Mouse (Mus musculus) stomach, embryonic 14.5 days (tissue): ENCODE results near the gene Plin3. TPM values are rescaled to one million over a fixed set of nuclear protein-coding genes. Genes with fewer than 3 reads are reported as not detected.
A peak's percentile ranks its signal among the peaks of the same experiment; 100 is the strongest.

Experiments used
- ATAC-seq: fragments of 200-750 bp; cut with Nextera tagmentation; 2 replicates; pipeline ENCODE4 v1.8.0; 2017; ENCODE audit warnings: low read depth, moderate TSS enrichment; ENCODE audit not compliant: insufficient number of reproducible peaks, insufficient read depth, low FRiP score
- H3K27ac ChIP-seq: fragments of 300-500 bp; sonication (generic); 2 replicates; pipeline ENCODE4 v1.5.1; 2014; ENCODE audit warnings: mild to moderate bottlenecking, low read length, moderate library complexity, mixed read lengths
- H3K27me3 ChIP-seq: fragments of 300-500 bp; sonication (generic); 2 replicates; pipeline ENCODE4 v1.6.1; 2014; ENCODE audit warnings: low read length, control low read depth, mixed read lengths; ENCODE audit not compliant: control insufficient read depth, insufficient read depth
- H3K36me3 ChIP-seq: fragments of 300-500 bp; sonication (generic); 2 replicates; pipeline ENCODE4 v1.6.1; 2014; ENCODE audit warnings: mild to moderate bottlenecking, control low read depth, low read length, moderate library complexity, mixed read lengths; ENCODE audit not compliant: control insufficient read depth, insufficient read depth
- H3K4me1 ChIP-seq: fragments of 300-500 bp; sonication (generic); 2 replicates; pipeline ENCODE4 v1.6.1; 2014; ENCODE audit warnings: low read length, control low read depth, mixed read lengths; ENCODE audit not compliant: control insufficient read depth, insufficient read depth
- H3K4me2 ChIP-seq: fragments of 300-500 bp; sonication (generic); replicated peaks from 2 replicates; pipeline ENCODE4 v1.6.1; 2014; ENCODE audit warnings: low read depth, low read length, control low read depth
- H3K4me3 ChIP-seq: fragments of 300-500 bp; sonication (generic); 2 replicates; pipeline ENCODE4 v1.5.1; 2014; ENCODE audit warnings: low read depth, low read length, control low read depth
- H3K9ac ChIP-seq: fragments of 300-500 bp; sonication (generic); replicated peaks from 2 replicates; pipeline ENCODE4 v1.6.1; 2014; ENCODE audit warnings: low read depth, mild to moderate bottlenecking, control low read depth, low read length, moderate library complexity, mixed read lengths
- H3K9me3 ChIP-seq: fragments of 300-500 bp; sonication (generic); 2 replicates; pipeline ENCODE4 v1.6.1; 2016; ENCODE audit warnings: low read depth, low read length, control low read depth; ENCODE audit not compliant: control insufficient read depth
- WGBS: fragments of 180-500 bp; shearing (Covaris S2); extraction: QIAGEN DNeasy Blood & Tissue Kit; methylation state at CpG from one replicate; pipeline ENCODE4 v1.1.7; 2014; 5-methylcytosine and 5-hydroxymethylcytosine counted together
- polyA plus RNA-seq: library from polyadenylated mRNA; unstranded; fragments of >200 nt; fragmentation: Nextera tagmentation; extraction: Ambion mirVana; gene quantifications from 2 replicates; pipeline ENCODE4 v1.2.1, GENCODE M21; 2014

The Plin3 gene
- 70.1 and 76.6 TPM in 2 replicates for polyA plus RNA-seq

DNA sequence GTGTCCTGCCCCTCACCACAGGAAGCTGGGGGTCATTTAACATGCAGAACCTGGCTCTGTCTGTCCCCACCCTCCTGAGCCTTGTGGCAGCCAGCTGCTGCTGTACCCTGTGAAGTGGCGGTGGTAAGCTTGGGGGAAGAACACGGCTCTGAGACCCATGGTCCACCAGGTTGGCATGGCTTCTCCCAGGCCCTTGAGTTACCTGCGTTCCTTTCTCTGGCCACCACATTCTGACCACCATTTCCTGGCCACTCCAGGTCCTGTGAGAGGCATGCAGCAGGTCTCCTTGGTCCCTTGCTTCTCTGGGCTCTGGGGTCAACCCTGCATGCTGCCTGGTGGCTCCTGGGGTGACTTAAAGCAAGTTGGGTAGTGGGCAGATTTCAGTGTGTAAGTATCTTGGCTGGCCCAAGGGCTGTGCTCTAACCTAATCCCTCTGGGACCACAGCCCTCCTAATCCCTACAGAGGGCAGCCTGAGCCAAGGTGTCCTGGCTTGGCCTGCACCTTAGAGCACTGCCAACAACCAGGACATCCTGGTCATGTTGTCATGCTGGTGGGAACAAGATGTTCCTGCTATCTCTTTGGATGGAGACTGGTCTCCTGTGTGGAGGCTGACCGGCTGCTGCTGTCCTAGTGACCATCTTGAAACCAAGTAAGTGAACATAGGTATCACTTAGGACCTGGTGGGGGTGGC is at the start of gene Plin3:
Gene Plin3 (minus strand): TSS at position 343 of the 692 bp plus-strand sequence.
- no peaks in the 10 kb centered on the region for H3K36me3 ChIP-seq
- no peaks in the 10 kb centered on the region for H3K27me3 ChIP-seq
- no peak for ATAC-seq
- no peak within 1 kb of the TSS for H3K9ac ChIP-seq
- no peak within 1 kb of the TSS for H3K4me2 ChIP-seq
- H3K9me3 ChIP-seq, result no peaks in the 10 kb centered on the region
- H3K4me3 ChIP-seq, result no peak within 1 kb of the TSS
- H3K27ac ChIP-seq, result peak within 1 kb of the TSS; percentile 98; the same call in 1 of the 2 replicates
- WGBS, result 88% methylated on average over 4 of the region's 4 CpGs
- H3K4me1 ChIP-seq, result peaks cover 23% of the 10 kb centered on the region

DNA sequence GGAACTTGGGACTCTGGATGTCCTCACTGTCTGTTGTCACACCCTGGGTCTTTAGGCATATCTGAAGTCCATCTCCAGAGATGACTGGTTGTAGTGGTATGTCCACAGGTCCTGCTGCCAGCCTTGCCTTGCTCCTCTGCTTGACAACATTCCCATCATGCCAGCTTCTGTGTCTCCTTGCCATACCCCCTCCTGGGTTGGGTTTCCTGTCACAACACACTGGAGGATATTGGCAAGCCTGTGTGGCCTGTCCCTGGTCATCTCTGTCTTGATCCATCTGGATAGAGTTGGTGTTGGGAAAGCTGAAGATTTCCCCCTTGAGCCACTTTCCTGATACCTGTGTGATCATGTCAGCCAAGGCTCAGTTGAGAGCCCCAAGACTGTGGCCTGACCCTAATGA is 48.0 kb upstream of the Plin3 start:
- ATAC-seq, result no peak
- Histone ChIP-seq H3K9me3 (no peaks in the 10 kb centered on the region), H3K4me1 (0 out of 2 replicates have a peak, but pooled peaks cover 3% of the 10 kb centered on the region), H3K27ac (no peak overlapping the region), H3K4me3 (no peak overlapping the region), H3K27me3 (no peaks in the 10 kb centered on the region), H3K9ac (no peak overlapping the region), H3K4me2 (no peak overlapping the region), H3K36me3 (no peaks in the 10 kb centered on the region)

DNA sequence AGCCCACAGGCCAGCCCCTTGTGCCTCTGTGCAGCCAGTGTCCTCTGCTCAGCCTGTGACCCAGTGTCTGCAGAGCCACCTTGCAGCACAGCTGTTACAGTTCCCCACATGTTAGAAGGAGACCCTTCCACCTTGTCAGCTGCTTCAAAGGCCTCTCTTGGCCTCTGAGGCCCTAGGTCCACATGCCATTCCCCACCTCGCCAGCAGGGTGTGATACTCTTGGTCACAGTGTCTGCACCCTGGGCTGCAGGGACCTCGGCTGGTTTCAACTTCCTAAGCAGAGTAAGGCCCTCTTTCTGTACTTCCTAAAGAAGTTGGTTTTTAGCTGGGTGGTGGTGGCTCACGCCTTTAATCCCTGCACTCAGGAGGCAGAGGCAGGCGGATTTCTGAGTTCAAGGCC is 46.2 kb upstream of the Plin3 start:
- H3K4me2 ChIP-seq, result no peak overlapping the region
- H3K4me3 ChIP-seq, result no peak overlapping the region
- H3K27me3 ChIP-seq, result no peaks in the 10 kb centered on the region
- ATAC-seq, result no peak
- WGBS, result 50% methylated on average over 4 of the region's 4 CpGs
- H3K4me1 ChIP-seq, result 0 out of 2 replicates have a peak, but pooled peaks cover 3% of the 10 kb centered on the region
- H3K36me3 ChIP-seq, result 0 out of 2 replicates have a peak, but pooled peaks cover 3% of the 10 kb centered on the region
- H3K9me3 ChIP-seq, result no peaks in the 10 kb centered on the region
- H3K27ac ChIP-seq, result no peak overlapping the region
- no peak overlapping the region for H3K9ac ChIP-seq

DNA sequence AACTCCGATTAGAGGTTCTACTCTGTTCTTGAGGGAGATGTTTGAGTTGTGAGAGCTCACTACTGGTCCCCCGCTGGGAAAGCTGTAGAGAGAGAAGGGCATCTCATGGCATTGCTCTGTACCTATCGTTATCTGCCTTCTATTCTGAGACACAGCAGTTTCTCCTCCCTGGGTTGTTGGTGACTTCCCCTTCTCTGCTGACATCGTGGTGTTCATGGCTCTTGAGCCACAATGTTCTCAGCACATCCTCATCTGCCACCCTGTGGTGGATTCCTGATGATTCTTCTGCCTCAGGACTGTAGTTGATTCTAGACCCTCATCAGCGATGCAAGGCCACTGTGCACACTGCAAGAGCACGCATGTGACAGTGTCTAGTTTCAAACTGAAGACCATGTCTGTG is 45.1 kb upstream of the Plin3 start:
- Histone ChIP-seq H3K4me3 (no peak overlapping the region), H3K9ac (no peak overlapping the region), H3K9me3 (no peaks in the 10 kb centered on the region), H3K36me3 (0 out of 2 replicates have a peak, but pooled peaks cover 3% of the 10 kb centered on the region), H3K4me2 (no peak overlapping the region), H3K4me1 (0 out of 2 replicates have a peak, but pooled peaks cover 3% of the 10 kb centered on the region), H3K27me3 (no peaks in the 10 kb centered on the region), H3K27ac (no peak overlapping the region)
- WGBS, result 85% methylated on average over 6 of the region's 6 CpGs
- ATAC-seq, result no peak

DNA sequence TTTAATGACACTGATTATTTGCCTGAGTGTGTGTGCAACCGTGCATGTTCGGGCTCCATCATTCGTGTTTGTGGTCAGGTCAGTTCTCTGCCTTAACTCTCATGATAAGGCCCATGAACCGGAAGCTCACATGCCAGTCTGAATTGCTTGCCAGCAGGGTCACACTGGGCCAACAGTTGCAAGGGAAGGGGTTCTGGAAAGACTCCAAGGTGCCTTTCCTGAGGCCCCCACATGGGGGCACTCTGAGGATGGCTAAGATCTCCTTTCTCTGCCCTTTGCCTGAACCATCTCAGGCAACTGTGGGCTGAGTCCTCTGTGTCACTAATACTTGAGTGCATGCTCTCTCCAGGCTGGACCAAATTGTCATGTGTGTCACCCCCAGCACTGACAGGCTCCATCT is 44.5 kb upstream of the Plin3 start:
- H3K4me3 ChIP-seq, result no peak overlapping the region
- WGBS, result 58% methylated on average over 4 of the region's 4 CpGs
- H3K36me3 ChIP-seq, result 0 out of 2 replicates have a peak, but pooled peaks cover 3% of the 10 kb centered on the region
- no peak overlapping the region for H3K4me2 ChIP-seq
- no peaks in the 10 kb centered on the region for H3K27me3 ChIP-seq
- no peaks in the 10 kb centered on the region for H3K9me3 ChIP-seq
- no peak overlapping the region for H3K27ac ChIP-seq
- ATAC-seq, result no peak
- H3K4me1 ChIP-seq, result 0 out of 2 replicates have a peak, but pooled peaks cover 3% of the 10 kb centered on the region
- H3K9ac ChIP-seq, result no peak overlapping the region

DNA sequence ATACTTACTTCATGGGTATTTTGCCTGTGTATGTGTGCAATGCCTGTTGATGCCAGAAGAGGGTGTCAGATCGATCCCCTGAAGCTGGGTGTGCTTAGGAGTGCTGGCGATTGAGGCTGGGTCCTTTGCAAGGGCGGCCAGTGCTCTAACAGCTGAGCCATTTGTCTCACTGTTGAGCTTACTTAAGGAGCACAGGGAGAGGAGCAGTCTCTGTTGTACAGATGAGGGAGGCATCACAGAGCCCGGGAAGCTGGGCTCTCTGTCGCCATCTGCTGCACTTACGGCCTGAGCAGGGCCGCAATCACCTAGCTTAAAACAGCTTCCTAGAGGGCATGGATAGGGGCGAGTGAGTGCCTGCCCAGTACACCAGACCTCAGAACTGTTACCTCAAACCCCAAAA is 40.3 kb upstream of the Plin3 start:
- no peak overlapping the region for H3K4me3 ChIP-seq
- no peak overlapping the region for H3K27ac ChIP-seq
- H3K36me3 ChIP-seq, result 0 out of 2 replicates have a peak, but pooled peaks cover 3% of the 10 kb centered on the region
- H3K4me2 ChIP-seq, result no peak overlapping the region
- H3K27me3 ChIP-seq, result no peaks in the 10 kb centered on the region
- no peak overlapping the region for H3K9ac ChIP-seq
- H3K9me3 ChIP-seq, result no peaks in the 10 kb centered on the region
- 48% methylated on average over 8 of the region's 8 CpGs for WGBS
- peaks cover 25% of the 10 kb centered on the region for H3K4me1 ChIP-seq
- ATAC-seq, result no peak

DNA sequence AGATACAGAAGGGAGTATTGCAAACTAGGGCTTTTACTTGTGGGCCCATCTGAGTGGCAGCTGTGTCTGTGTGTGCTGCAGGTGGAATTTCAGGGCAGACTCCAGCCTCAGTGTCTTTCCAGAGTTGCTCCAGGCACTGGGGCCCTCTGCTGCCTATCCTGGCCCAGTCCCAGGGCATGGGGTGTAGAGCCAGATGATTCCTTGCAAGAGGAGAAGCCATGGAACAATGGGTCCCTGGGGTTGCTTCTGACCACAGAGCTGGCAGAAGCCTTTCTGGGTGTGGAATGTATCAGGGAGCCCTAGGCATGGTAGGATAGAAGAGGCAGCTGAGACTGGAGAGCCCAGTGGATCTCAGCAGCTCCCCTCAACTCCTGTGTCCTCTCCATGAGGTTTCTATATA is 38.6 kb upstream of the Plin3 start:
- Histone ChIP-seq H3K4me2 (no peak overlapping the region), H3K36me3 (0 out of 2 replicates have a peak, but pooled peaks cover 3% of the 10 kb centered on the region), H3K9ac (no peak overlapping the region), H3K27ac (no peak overlapping the region), H3K27me3 (no peaks in the 10 kb centered on the region), H3K4me3 (no peak overlapping the region), H3K9me3 (no peaks in the 10 kb centered on the region), H3K4me1 (peaks cover 33% of the 10 kb centered on the region)
- no peak for ATAC-seq

DNA sequence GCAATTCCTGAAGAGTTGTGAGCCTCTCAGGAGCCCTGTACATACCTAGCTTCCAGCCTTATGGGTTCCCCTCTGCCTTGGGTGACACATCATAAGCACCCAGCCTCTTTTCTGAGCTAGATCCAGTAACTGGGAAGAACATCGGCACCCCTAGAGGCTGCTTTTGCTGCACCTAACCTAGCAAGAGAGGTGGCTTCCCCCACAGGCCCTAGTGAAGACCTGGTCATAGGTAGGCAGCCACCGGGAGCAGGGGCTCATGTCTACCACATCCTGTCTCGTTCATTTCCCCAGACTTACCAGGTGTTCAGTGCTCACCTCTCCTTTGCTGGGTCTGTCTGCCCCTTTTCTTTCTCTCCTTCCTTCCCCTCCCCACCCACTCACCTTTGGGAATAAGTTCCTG is 37.7 kb upstream of the Plin3 start:
- Histone ChIP-seq H3K4me3 (no peak overlapping the region), H3K9me3 (no peaks in the 10 kb centered on the region), H3K36me3 (0 out of 2 replicates have a peak, but pooled peaks cover 3% of the 10 kb centered on the region), H3K27me3 (no peaks in the 10 kb centered on the region), H3K27ac (no peak overlapping the region), H3K9ac (no peak overlapping the region), H3K4me1 (peaks cover 33% of the 10 kb centered on the region), H3K4me2 (no peak overlapping the region)
- ATAC-seq, result no peak
- 64% methylated on average over 3 of the region's 3 CpGs for WGBS

DNA sequence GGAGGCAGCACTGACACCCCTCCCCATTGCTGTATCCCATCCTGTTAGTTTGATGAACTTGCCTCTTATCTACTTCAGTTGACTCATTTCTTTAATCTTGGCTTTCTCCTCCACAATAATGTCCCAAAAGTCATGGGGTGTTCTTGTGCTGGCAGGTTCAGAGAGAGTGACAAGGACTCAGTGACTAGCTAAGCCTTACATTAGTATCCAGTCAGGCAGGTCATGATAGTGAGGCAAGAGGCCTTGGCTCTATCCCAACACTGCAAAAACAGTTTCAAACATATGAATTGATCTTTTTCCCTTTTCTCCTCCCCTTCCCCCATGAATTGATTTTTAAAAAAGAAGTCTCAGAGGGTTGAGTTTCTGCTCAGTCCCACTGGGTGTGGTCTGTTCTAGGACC is 36.6 kb upstream of the Plin3 start:
- no peaks in the 10 kb centered on the region for H3K9me3 ChIP-seq
- peaks cover 38% of the 10 kb centered on the region for H3K4me1 ChIP-seq
- no peak for ATAC-seq
- no peak overlapping the region for H3K4me3 ChIP-seq
- no peak overlapping the region for H3K27ac ChIP-seq
- no peaks in the 10 kb centered on the region for H3K36me3 ChIP-seq
- H3K27me3 ChIP-seq, result no peaks in the 10 kb centered on the region
- H3K9ac ChIP-seq, result no peak overlapping the region
- H3K4me2 ChIP-seq, result no peak overlapping the region
